Mouse (Mus musculus) forebrain, postnatal 0 days (tissue): ENCODE measurements at regions not wholly inside any gene's neighbourhood (a gene's known extent, or its start where the extent isn't known, plus 50 kb on each side); places are given as distances from the start of the nearest gene placed in this dataset.
A peak's percentile ranks its signal among the peaks of the same experiment; 100 is the strongest.

Source experiments
- ATAC-seq: fragments of 200-750 bp; cut with Nextera tagmentation; 2 replicates; pipeline ENCODE4 v1.8.0; 2017; ENCODE audit warnings: mild to moderate bottlenecking, moderate library complexity
- DNase-seq: peaks from one replicate; pipeline ENCODE4 v3.0.0-alpha.2; 2015
- H3K27ac ChIP-seq: fragments of 300-500 bp; sonication (generic); 2 replicates; pipeline ENCODE4 v1.5.1; 2014; ENCODE audit warnings: low read depth, mild to moderate bottlenecking, antibody characterized with exemption, low read length, moderate library complexity, mixed read lengths
- H3K27me3 ChIP-seq: fragments of 300-500 bp; sonication (generic); 2 replicates; pipeline ENCODE4 v1.6.1; 2014; ENCODE audit warnings: mild to moderate bottlenecking, low read length, mixed read lengths; ENCODE audit not compliant: insufficient read depth
- H3K36me3 ChIP-seq: fragments of 300-500 bp; sonication (generic); 2 replicates; pipeline ENCODE4 v1.6.1; 2014; ENCODE audit warnings: mild to moderate bottlenecking, moderate library complexity; ENCODE audit not compliant: insufficient read depth
- H3K4me1 ChIP-seq: fragments of 300-500 bp; sonication (generic); 2 replicates; pipeline ENCODE4 v1.6.1; 2014; ENCODE audit warnings: antibody characterized with exemption; ENCODE audit not compliant: insufficient read depth
- H3K4me2 ChIP-seq: fragments of 300-500 bp; sonication (generic); 2 replicates; pipeline ENCODE4 v1.6.1; 2014; ENCODE audit warnings: low read depth, mild to moderate bottlenecking, moderate library complexity
- H3K4me3 ChIP-seq: fragments of 300-500 bp; sonication (generic); 2 replicates; pipeline ENCODE4 v1.5.1; 2014; ENCODE audit warnings: low read depth, low read length, mixed read lengths
- H3K9ac ChIP-seq: fragments of 300-500 bp; sonication (generic); 2 replicates; pipeline ENCODE4 v1.6.1; 2014; ENCODE audit warnings: mild to moderate bottlenecking
- H3K9me3 ChIP-seq: fragments of 300-500 bp; sonication (generic); 2 replicates; pipeline ENCODE4 v1.6.1; 2016; ENCODE audit warnings: low read length
- CTCF ChIP-seq: sonication (generic); IDR thresholded peaks from 2 replicates; pipeline ENCODE4 v1.5.1; 2016; ENCODE audit warnings: antibody characterized with exemption, control low read depth, low read depth
- WGBS: fragments of 180-500 bp; shearing (Covaris S2); extraction: QIAGEN DNeasy Blood & Tissue Kit; methylation state at CpG from one replicate; pipeline ENCODE4 v1.1.7; 2014; 5-methylcytosine and 5-hydroxymethylcytosine counted together

DNA sequence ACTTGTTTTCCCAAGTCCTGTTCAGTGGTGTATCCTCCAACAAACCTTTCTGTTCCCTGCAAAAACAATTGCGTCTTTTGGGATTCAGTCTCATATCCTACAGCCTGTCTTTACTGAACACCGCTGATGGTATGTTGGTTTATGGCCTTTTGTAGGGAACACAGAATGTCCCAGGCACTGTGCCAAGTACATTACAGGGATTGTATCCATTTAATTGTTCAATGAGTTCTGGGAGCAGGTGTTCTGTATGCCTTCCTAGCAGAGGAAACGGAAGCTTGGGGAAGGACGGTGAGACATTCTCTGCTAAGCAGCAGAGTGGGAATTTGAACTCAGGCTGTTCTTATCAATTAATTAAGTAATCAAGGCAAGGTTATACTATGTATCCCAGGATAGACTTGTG is 164.5 kb upstream of the Nlrp1b start:
- TF ChIP-seq CTCF: no peak
- DNase-seq: no peak
- H3K4me2 ChIP-seq: no peak overlapping the region
- H3K36me3 ChIP-seq: no peaks in the 10 kb centered on the region
- H3K9me3 ChIP-seq: no peaks in the 10 kb centered on the region
- H3K4me3 ChIP-seq: no peak overlapping the region
- H3K27me3 ChIP-seq: no peaks in the 10 kb centered on the region
- no peak overlapping the region for H3K27ac ChIP-seq
- 51% methylated on average over 4 of the region's 4 CpGs for WGBS
- ATAC-seq: no peak
- H3K4me1 ChIP-seq: no peaks in the 10 kb centered on the region
- no peak overlapping the region for H3K9ac ChIP-seq

DNA sequence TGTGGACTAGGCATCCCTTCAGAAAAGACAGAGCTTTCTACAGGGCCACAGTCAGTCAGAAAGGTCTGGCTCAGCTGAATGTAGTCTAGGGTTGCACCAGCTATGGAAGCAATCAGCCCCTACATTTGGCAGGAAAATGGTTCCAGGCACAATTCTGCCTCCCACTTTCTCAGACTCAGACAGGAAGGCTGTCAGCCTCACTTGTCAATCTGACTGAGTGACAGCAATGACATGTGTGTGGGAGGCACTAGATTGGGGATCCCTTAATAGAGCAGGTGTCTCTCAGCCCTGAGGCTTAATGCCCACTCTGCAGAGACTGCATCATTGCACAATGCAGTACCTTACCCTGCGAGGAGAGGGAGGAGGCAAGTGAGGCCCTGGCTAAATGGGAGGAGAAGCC is 165.1 kb upstream of the Nlrp1b start:
- no peaks in the 10 kb centered on the region for H3K36me3 ChIP-seq
- 35% methylated on average over 1 of the region's 1 CpGs for WGBS
- DNase-seq (no peak), ATAC-seq (peak; percentile 43; the same call in 1 of the 2 replicates)
- H3K9me3 ChIP-seq: no peaks in the 10 kb centered on the region
- H3K4me3 ChIP-seq: no peak overlapping the region
- no peaks in the 10 kb centered on the region for H3K4me1 ChIP-seq
- H3K4me2 ChIP-seq: no peak overlapping the region
- no peak overlapping the region for H3K27ac ChIP-seq
- no peak for TF ChIP-seq CTCF
- H3K9ac ChIP-seq: no peak overlapping the region
- no peaks in the 10 kb centered on the region for H3K27me3 ChIP-seq

DNA sequence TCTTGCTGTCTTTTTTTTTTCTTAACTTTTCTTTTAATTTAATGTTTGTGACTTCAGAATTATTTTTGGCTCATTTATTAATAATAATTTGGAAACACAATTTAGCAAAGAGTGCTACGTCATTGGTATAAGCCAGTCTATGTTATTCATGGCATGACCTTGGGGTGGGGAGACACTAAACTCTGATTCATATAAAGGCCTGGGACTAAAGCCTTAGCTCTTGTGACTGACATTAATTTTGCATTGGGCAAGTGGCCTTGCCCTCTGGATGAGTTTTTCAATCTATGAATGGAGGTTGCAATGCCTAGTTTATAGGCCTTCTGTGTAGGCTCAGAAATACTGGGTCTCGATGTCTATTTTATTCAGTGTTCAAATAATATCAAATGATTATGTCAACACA is 169.8 kb upstream of the Nlrp1b start:
- no peaks in the 10 kb centered on the region for H3K27me3 ChIP-seq
- H3K4me3 ChIP-seq: no peak overlapping the region
- no peaks in the 10 kb centered on the region for H3K9me3 ChIP-seq
- H3K9ac ChIP-seq: no peak overlapping the region
- ATAC-seq (no peak), DNase-seq (no peak)
- no peaks in the 10 kb centered on the region for H3K36me3 ChIP-seq
- no peaks in the 10 kb centered on the region for H3K4me1 ChIP-seq
- no peak for TF ChIP-seq CTCF
- whole genome bisulfite sequencing: 96% methylated on average over 2 of the region's 2 CpGs
- no peak overlapping the region for H3K4me2 ChIP-seq
- H3K27ac ChIP-seq: no peak overlapping the region

DNA sequence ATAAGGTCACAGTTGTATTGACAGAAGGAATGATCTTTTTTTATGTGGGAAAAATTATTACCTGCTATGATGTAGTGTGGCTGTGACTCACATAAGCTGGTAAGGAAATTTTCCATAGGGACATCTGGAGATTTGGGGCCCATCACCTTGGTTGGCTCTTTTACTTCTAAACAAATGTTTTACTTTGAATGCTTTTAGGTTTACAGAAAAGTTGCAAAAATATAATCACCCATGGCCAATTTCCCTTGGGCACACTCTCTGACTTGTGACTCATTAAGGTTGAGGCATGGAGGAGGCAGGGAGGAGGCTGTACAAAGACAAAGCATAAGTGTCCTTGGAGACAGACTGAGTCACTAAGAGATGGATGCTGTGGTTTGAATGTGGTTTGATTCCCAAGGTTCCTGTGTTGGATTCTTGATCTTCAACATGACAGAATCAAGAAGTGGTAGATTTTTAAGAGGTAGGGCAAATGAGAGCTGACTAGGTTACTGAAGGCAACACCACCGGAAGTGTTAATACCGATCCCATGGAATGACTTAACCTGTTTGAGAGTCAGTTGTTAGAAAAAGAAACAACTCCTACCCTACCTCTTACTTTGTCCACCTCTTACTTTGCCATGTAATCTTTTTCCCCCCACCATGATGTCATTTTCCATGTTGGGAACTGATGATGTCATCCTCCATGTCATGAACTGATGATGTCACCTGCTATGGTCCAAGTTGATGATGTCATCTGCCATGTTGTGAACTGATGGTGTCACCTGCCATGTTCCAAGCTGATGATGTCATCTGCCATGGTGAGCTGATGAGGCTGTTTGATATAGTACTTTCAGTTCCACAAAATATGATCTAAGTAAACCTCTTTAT is 171.1 kb upstream of the Nlrp1b start:
- ATAC-seq (no peak), DNase-seq (no peak)
- Histone ChIP-seq H3K27ac (no peak overlapping the region), H3K4me3 (no peak overlapping the region), H3K4me2 (no peak overlapping the region), H3K27me3 (no peaks in the 10 kb centered on the region), H3K9me3 (no peaks in the 10 kb centered on the region), H3K36me3 (no peaks in the 10 kb centered on the region), H3K9ac (no peak overlapping the region), H3K4me1 (no peaks in the 10 kb centered on the region)
- TF ChIP-seq CTCF: no peak
- WGBS: 96% methylated on average over 2 of the region's 2 CpGs

DNA sequence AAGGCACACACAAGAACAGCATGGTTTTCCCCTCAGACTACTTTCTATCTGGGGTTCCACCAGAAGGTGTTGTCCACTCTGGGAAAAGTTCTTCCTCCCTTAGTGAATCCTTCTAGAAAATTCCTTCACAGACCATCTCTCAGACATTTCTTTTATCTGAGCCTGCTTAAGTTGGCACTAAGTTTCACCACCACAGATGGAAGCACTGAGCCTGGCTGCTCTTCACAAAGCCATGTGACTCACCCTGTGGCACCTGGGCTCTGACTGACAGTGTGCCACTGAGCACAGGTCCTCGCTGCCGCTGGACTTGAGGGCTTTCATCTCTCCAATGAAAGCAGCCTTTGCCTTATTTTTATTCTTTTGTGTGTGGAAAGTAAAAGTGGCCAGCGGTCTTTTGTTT is 173.8 kb upstream of the Nlrp1b start:
- no peaks in the 10 kb centered on the region for H3K4me1 ChIP-seq
- H3K27ac ChIP-seq: no peak overlapping the region
- no peaks in the 10 kb centered on the region for H3K27me3 ChIP-seq
- 79% methylated on average over 3 of the region's 3 CpGs for WGBS
- H3K9me3 ChIP-seq: no peaks in the 10 kb centered on the region
- no peak overlapping the region for H3K9ac ChIP-seq
- no peak overlapping the region for H3K4me2 ChIP-seq
- no peak for TF ChIP-seq CTCF
- H3K36me3 ChIP-seq: no peaks in the 10 kb centered on the region
- DNase-seq (no peak), ATAC-seq (no peak)
- no peak overlapping the region for H3K4me3 ChIP-seq

DNA sequence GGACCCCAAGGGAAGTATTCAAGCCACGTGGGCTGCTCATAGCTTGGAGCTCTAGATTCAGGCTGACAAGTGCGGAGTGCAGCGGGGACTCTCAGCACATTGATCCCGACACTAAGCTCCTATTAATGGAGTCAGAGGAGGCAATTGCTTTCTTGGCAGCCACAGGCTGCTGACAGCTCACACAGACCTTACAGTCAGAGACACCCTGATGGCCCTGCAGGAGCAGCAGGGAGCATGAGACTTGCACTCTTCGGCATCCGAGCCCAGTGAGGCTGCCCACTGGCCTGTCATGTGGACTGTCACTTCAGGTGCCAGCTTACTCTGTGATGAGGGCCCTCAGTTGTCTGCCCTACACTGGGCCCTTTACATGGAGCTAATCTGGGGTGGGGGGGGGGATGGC is 176.5 kb upstream of the Nlrp1b start:
- Histone ChIP-seq H3K9me3 (no peaks in the 10 kb centered on the region), H3K9ac (no peak overlapping the region), H3K27me3 (no peaks in the 10 kb centered on the region), H3K4me3 (no peak overlapping the region), H3K4me1 (no peaks in the 10 kb centered on the region), H3K27ac (no peak overlapping the region), H3K36me3 (no peaks in the 10 kb centered on the region), H3K4me2 (no peak overlapping the region)
- WGBS: 49% methylated on average over 6 of the region's 6 CpGs
- DNase-seq (no peak), ATAC-seq (no peak)
- TF ChIP-seq CTCF: no peak

DNA sequence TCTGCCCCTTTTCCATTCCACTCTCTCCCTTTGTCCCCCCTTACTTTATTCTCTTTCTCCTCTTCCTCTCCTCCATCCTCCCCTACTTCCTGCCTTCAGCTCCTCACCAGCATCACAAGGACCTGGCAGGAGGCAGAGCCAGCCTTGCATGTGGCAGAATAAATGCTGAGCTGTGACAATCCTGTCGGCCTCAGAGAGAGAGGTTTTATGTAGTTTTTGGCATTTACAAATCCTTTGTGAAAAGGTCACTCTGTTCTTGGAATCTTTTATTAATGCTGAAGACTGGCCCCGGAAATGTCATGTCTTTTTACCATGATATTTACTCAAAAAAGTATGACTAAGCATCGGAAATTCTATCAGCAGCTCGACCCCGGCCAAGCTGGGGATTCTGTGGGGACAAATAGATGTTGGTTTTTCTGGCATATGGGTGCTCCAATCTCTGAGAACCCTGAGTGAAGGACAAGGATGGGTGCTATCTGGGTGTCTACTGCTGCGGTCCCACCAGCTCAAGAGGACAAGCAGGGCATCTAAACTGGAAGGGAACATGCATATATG is 178.8 kb upstream of the Nlrp1b start:
- H3K27ac ChIP-seq: no peak overlapping the region
- H3K36me3 ChIP-seq: no peaks in the 10 kb centered on the region
- no peak for DNase-seq
- no peak for TF ChIP-seq CTCF
- H3K4me3 ChIP-seq: no peak overlapping the region
- H3K4me1 ChIP-seq: no peaks in the 10 kb centered on the region
- ATAC-seq: no peak
- H3K4me2 ChIP-seq: no peak overlapping the region
- H3K9me3 ChIP-seq: no peaks in the 10 kb centered on the region
- H3K27me3 ChIP-seq: no peaks in the 10 kb centered on the region
- H3K9ac ChIP-seq: no peak overlapping the region
- WGBS: 73% methylated on average over 6 of the region's 6 CpGs
